Mouse (Mus musculus) ES-Bruce4 (cell line): Measurements from ENCODE around the gene Slc22a18. TPM values are rescaled to one million over a fixed set of nuclear protein-coding genes. Genes with fewer than 3 reads are reported as not detected.

ENCODE experiments used
- H3K27ac ChIP-seq: 2 replicates; pipeline ENCODE4 v1.5.1; 2012; ENCODE audit warnings: low read length, inconsistent platforms; ENCODE audit not compliant: insufficient read depth
- H3K27me3 ChIP-seq: 2 replicates; pipeline ENCODE4 v1.6.1; 2012; ENCODE audit warnings: mild to moderate bottlenecking, low read length, inconsistent platforms; ENCODE audit not compliant: control insufficient read depth, poor library complexity, insufficient read depth, severe bottlenecking
- H3K36me3 ChIP-seq: 2 replicates; pipeline ENCODE4 v1.6.1; 2012; ENCODE audit warnings: inconsistent platforms, mild to moderate bottlenecking, low read length, moderate library complexity; ENCODE audit not compliant: control insufficient read depth, poor library complexity, insufficient read depth, severe bottlenecking
- H3K4me1 ChIP-seq: one replicate; pipeline ENCODE4 v1.8.1; 2011; ENCODE audit warnings: low read length; ENCODE audit not compliant: control insufficient read depth, insufficient read depth
- H3K4me3 ChIP-seq: 2 replicates; pipeline ENCODE4 v1.5.1; 2011; ENCODE audit warnings: low read depth, mild to moderate bottlenecking, low read length
- H3K9ac ChIP-seq: 2 replicates; pipeline ENCODE4 v1.6.1; 2012; ENCODE audit warnings: low read depth, mild to moderate bottlenecking, inconsistent platforms; ENCODE audit not compliant: poor library complexity, severe bottlenecking
- H3K9me3 ChIP-seq: replicated peaks from 2 replicates; pipeline ENCODE4 v1.6.1; 2012; ENCODE audit warnings: mild to moderate bottlenecking, low read length, inconsistent platforms; ENCODE audit not compliant: control insufficient read depth, poor library complexity, insufficient read depth, severe bottlenecking
- CTCF ChIP-seq: IDR thresholded peaks from one replicate; pipeline ENCODE4 v1.8.1; 2011; ENCODE audit warnings: low read depth, low read length
- EP300 ChIP-seq: IDR thresholded peaks from 2 replicates; pipeline ENCODE4 v1.6.1; 2011; ENCODE audit warnings: low read depth, low read length; ENCODE audit not compliant: insufficient read depth
- POLR2A ChIP-seq: IDR thresholded peaks from one replicate; pipeline ENCODE4 v1.8.1; 2011; ENCODE audit warnings: low read length; ENCODE audit not compliant: insufficient read depth
- polyA plus RNA-seq: library from polyadenylated mRNA; stranded (reverse); fragments of >200 nt; gene quantifications from 2 replicates; pipeline ENCODE4 v1.2.4, GENCODE M21; 2011; ENCODE audit warnings: low read depth; ENCODE audit not compliant: missing spikeins, insufficient read depth, insufficient read length

Slc22a18 gene
- polyA plus RNA-seq, 1 experiment, result 4.5 TPM

GRCm38 (mm10) chr7:143548231-143548961 is 74.9 kb downstream of the Slc22a18 start:
- peak overlapping the region; percentile 94 for H3K4me3 ChIP-seq
- no peaks in the 10 kb centered on the region for H3K27me3 ChIP-seq
- H3K36me3 ChIP-seq, result 0 out of 2 replicates have a peak, but pooled peaks cover 6% of the 10 kb centered on the region
- peak overlapping the region; percentile 24 for H3K27ac ChIP-seq
- H3K9ac ChIP-seq, result peak overlapping the region; percentile 80
- H3K9me3 ChIP-seq, result no peaks in the 10 kb centered on the region
- TF ChIP-seq CTCF (no peak), POLR2A (no peak), EP300 (no peak)
- no peaks in the 10 kb centered on the region for H3K4me1 ChIP-seq

Other genes with a start within 250 kb of the Slc22a18 start
- gene Cdkn1c, start 12.7 kb upstream of the Slc22a18 start, polyA plus RNA-seq, result 23.4 and 24.2 TPM in 2 replicates
- gene Phlda2, start 29.4 kb downstream of the Slc22a18 start, polyA plus RNA-seq, result 43.1 and 44.9 TPM in 2 replicates
- 179 and 208 TPM in 2 replicates for gene Nap1l4, start 75.4 kb downstream of the Slc22a18 start, polyA plus RNA-seq
- 143 and 149 TPM in 2 replicates for gene Cars, start 126.4 kb downstream of the Slc22a18 start, polyA plus RNA-seq
- not detected in 2 replicates for gene Tnfrsf26, start 155.0 kb downstream of the Slc22a18 start, polyA plus RNA-seq
- 6.1 and 9.2 TPM in 2 replicates for gene Tnfrsf22, start 175.9 kb downstream of the Slc22a18 start, polyA plus RNA-seq
- 3.3 and 4.4 TPM in 2 replicates for gene Tnfrsf23, start 212.1 kb downstream of the Slc22a18 start, polyA plus RNA-seq